Mouse (Mus musculus): Measurements from ENCODE around the gene Hipk2. TPM values are rescaled to one million over a fixed set of nuclear protein-coding genes. Genes with fewer than 3 reads are reported as not detected.

The Hipk2 gene
- polyA plus RNA-seq (2012; rRNA removed) = 10.2 and 11.5 TPM in 2 replicates

GRCm38 (mm10) chr6:38876071-38876911 is at the start of gene Hipk2:
Hipk2 (minus strand) TSS chr6:38876165.

GRCm38 (mm10) chr6:38875258-38876070 is 501 bp downstream of the Hipk2 start, which contains the start of gene Tbxas1:
Tbxas1 (plus strand) TSS chr6:38875404.

DNA sequence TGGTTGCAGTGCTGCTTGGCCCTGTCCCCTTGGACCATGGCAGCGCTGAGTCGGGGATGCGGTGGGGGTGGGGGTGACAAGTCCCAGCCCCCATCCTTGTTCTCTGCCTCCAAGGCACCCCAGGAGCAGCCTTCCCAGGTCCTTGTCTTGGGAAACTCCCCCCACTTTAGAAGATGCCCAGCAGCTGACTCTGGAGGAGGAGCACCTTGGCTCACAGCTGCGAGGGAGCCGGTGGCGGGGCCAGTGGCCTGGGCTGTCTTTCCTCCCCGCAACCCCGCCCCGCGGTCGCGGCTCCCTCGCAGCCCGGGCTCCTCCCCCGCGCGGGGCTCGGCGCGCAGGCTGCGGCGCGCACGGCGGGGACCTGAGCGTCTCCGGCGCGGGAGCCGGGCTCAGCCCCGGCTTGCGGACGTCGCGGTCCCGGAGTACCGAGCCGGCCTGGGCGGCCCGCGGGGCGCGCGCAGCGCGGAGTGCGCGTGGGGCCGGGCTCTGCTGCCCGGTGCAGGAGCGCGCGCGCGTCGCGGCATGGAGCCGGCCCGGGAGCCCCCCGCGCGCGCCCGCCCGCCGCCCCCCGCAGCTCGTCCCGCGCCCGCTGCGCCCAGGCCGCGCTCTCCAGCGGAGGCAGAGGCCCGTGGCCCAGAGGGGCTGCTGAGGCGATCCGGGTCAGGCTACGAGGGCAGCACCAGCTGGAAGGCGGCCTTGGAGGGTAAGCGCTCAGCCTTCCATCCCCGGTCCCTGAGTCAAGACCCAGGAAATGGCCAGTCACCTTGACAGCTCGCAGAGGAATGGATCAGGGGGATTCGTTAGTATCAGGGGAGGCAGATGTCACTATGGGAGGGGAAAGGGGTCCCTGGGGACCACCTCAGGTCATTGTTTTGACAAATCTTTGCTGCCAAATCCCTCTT is 213.0 kb downstream of the Hipk2 start, which contains the start of gene Clec2l:
Clec2l (plus strand) TSS at position 356 of the 902 bp plus-strand sequence.

Other genes starting within 250 kb of the Hipk2 start
- 0.01 and 0.05 TPM in 2 replicates for gene Klrg2, start 238.9 kb downstream of the Hipk2 start, polyA plus RNA-seq (2012; rRNA removed)
- 0.14 and 0.19 TPM in 2 replicates for gene Clec2l, start 213.1 kb downstream of the Hipk2 start, polyA plus RNA-seq (2012; rRNA removed)
- 4.5 and 5.1 TPM in 2 replicates for gene Tbxas1, start 761 bp downstream of the Hipk2 start, polyA plus RNA-seq (2012; rRNA removed)
- 4.9 and 5.6 TPM in 2 replicates for gene Parp12, start 242.2 kb upstream of the Hipk2 start, polyA plus RNA-seq (2012; rRNA removed)